7 mouse cellular contexts compared by ENCODE assay signal in the genomic region with DNA sequence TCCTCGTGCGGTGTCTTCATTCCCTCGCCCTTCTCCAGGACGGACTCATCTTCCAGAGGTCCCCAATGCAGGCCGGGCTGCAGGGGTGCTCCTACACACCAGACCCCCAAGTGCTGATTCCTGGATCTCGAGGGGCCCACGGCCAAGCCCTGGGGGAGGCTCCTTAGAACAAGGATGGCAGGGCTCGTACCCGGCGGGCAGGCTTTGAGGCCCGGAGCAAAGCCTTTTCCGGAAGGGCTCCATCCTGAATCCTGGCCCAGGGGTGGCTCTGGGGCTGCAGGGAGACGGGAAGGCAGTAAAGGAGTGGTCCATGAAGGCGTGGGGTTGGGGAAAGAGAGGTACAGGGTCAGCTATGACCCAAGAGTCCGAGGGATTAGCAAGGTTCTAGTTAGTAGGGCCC. TPM values are rescaled to one million over a fixed set of nuclear protein-coding genes. Genes with fewer than 3 reads are reported as not detected.
DNase-seq lines count a peak whose midpoint lies in the region; ATAC-seq and TF ChIP-seq lines count a peak whose summit lies in the region.

No protein-coding gene starts in this region.

- H3K4me3 ChIP-seq in lung, embryonic 16.5 days (ENCODE audit: low read length): peak overlapping the region; percentile 74
- peak overlapping the region; percentile 93 for H3K4me3 ChIP-seq in cortical plate, adult 2 months (ENCODE audit: insufficient read depth, low read length)
- H3K4me3 ChIP-seq in hindbrain, embryonic 13.5 days: peak overlapping the region; percentile 97
- H3K4me3 ChIP-seq in midbrain, embryonic 16.5 days (ENCODE audit: low read depth, low read length): peak overlapping the region; percentile 96

- peak overlapping the region; percentile 82 for H3K4me2 ChIP-seq in lung, embryonic 16.5 days (ENCODE audit: low read depth, low read length)
- H3K4me2 ChIP-seq in hindbrain, embryonic 13.5 days: peak overlapping the region; percentile 100
- peak overlapping the region; percentile 100 for H3K4me2 ChIP-seq in midbrain, embryonic 16.5 days (ENCODE audit: low read length)

- no peak for DNase-seq in lung, postnatal 4 days
- no peak for DNase-seq in frontal cortex, postnatal 14 days (ENCODE audit: low spot score in 2 of 2)

- peak overlapping the region; percentile 91 for H3K27ac ChIP-seq in lung, embryonic 16.5 days (ENCODE audit: low read length)
- H3K27ac ChIP-seq in cortical plate, adult 2 months (ENCODE audit: insufficient read depth, low read length): peak overlapping the region; percentile 93; the same call in 1 of the 2 replicates
- peak overlapping the region; percentile 92 for H3K27ac ChIP-seq in hindbrain, embryonic 13.5 days
- peak overlapping the region; percentile 91 for H3K27ac ChIP-seq in midbrain, embryonic 16.5 days (ENCODE audit: low read length)

- TF ChIP-seq CTCF in cortical plate, adult 2 months (IDR thresholded peaks at IDR 0.05; ENCODE audit: extremely low read depth, insufficient read depth, low read length): no peak

- peak overlapping the region; percentile 86 for H3K9ac ChIP-seq in lung, embryonic 16.5 days (ENCODE audit: low read length)
- H3K9ac ChIP-seq in hindbrain, embryonic 13.5 days: peak overlapping the region; percentile 98
- peak overlapping the region; percentile 96 for H3K9ac ChIP-seq in midbrain, embryonic 16.5 days (ENCODE audit: low read depth, low read length)

- no peaks in the 10 kb centered on the region for H3K9me3 ChIP-seq in lung, embryonic 16.5 days (ENCODE audit: control insufficient read depth, low read length)
- no peaks in the 10 kb centered on the region for H3K9me3 ChIP-seq in hindbrain, embryonic 13.5 days
- H3K9me3 ChIP-seq in midbrain, embryonic 16.5 days (replicated peaks; ENCODE audit: control insufficient read depth, low read length, poor library complexity, severe bottlenecking): no peaks in the 10 kb centered on the region

- H3K4me1 ChIP-seq in lung, embryonic 16.5 days (replicated peaks; ENCODE audit: control insufficient read depth, insufficient read depth, low read length): peaks cover 19% of the 10 kb centered on the region
- peaks cover 10% of the 10 kb centered on the region for H3K4me1 ChIP-seq in cortical plate, adult 2 months (ENCODE audit: control insufficient read depth, insufficient read depth, low read length)
- peaks cover 42% of the 10 kb centered on the region for H3K4me1 ChIP-seq in hindbrain, embryonic 13.5 days (replicated peaks)
- peaks cover 32% of the 10 kb centered on the region for H3K4me1 ChIP-seq in midbrain, embryonic 16.5 days (ENCODE audit: control insufficient read depth, insufficient read depth, low read length)

- WGBS in lung, embryonic 16.5 days: 1% methylated on average over 15 of the region's 15 CpGs
- WGBS in hindbrain, embryonic 13.5 days: 4% methylated on average over 15 of the region's 15 CpGs
- WGBS in midbrain, embryonic 16.5 days: 2% methylated on average over 15 of the region's 15 CpGs

- TF ChIP-seq POLR2A in cortical plate, adult 2 months (IDR thresholded peaks at IDR 0.05; ENCODE audit: extremely low read depth, insufficient read depth, low read length): no peak

- no peaks in the 10 kb centered on the region for H3K27me3 ChIP-seq in lung, embryonic 16.5 days (ENCODE audit: control insufficient read depth, insufficient read depth, low read depth, low read length)
- H3K27me3 ChIP-seq in hindbrain, embryonic 13.5 days: no peaks in the 10 kb centered on the region
- no peaks in the 10 kb centered on the region for H3K27me3 ChIP-seq in midbrain, embryonic 16.5 days (ENCODE audit: control insufficient read depth, insufficient read depth, low read depth, low read length)

- peaks cover 34% of the 10 kb centered on the region for H3K36me3 ChIP-seq in lung, embryonic 16.5 days (ENCODE audit: control insufficient read depth, insufficient read depth, low read length)
- H3K36me3 ChIP-seq in hindbrain, embryonic 13.5 days: peaks cover 56% of the 10 kb centered on the region
- H3K36me3 ChIP-seq in midbrain, embryonic 16.5 days (ENCODE audit: control insufficient read depth, insufficient read depth, low read length): peaks cover 33% of the 10 kb centered on the region

- ATAC-seq in lung, embryonic 16.5 days (ENCODE audit: low read depth): peak; percentile 1; the same call in 1 of the 2 replicates
- ATAC-seq in hindbrain, embryonic 13.5 days (ENCODE audit: low FRiP score): no peak; the same call in 1 of the 2 replicates
- peak; percentile 44; the same call in 1 of the 2 replicates for ATAC-seq in midbrain, embryonic 16.5 days
- no peak for ATAC-seq in granulocyte monocyte progenitor cell, adult 5-6 weeks (replicated peaks; ENCODE audit: poor library complexity, severe bottlenecking)

RNA-seq across cellular contexts. Expression of a gene that starts 0.4 kb away (rescaled TPM):
- 8.4 and 12.3 TPM in 2 replicates for polyA plus RNA-seq in lung, embryonic 16.5 days (2015; fragmentation: Nextera tagmentation; extraction: Ambion mirVana)
- 13.5 and 13.8 TPM in 2 replicates for polyA plus RNA-seq in cortical plate, adult 2 months (2012; rRNA removed)
- 12.1 and 15.7 TPM in 2 replicates for polyA plus RNA-seq in hindbrain, embryonic 13.5 days (2015; fragmentation: Nextera tagmentation; extraction: Ambion mirVana)
- 11.2 and 13.2 TPM in 2 replicates for polyA plus RNA-seq in midbrain, embryonic 16.5 days (2015; fragmentation: Nextera tagmentation; extraction: Ambion mirVana)
- total RNA-seq in granulocyte monocyte progenitor cell, adult 5-6 weeks (2014; fragmentation: Nextera tagmentation): 7.0 and 10.3 TPM in 2 replicates
- 5.8 and 8.7 TPM in 2 replicates for total RNA-seq in granulocyte monocyte progenitor cell, adult 5-6 weeks (2017)

RNA-seq across cellular contexts. Expression of a gene that starts 0.5 kb away (rescaled TPM):
- polyA plus RNA-seq in lung, embryonic 16.5 days (2015; fragmentation: Nextera tagmentation; extraction: Ambion mirVana): 157 and 159 TPM in 2 replicates
- polyA plus RNA-seq in cortical plate, adult 2 months (2012; rRNA removed): 68.9 and 72.1 TPM in 2 replicates
- polyA plus RNA-seq in hindbrain, embryonic 13.5 days (2015; fragmentation: Nextera tagmentation; extraction: Ambion mirVana): 88.6 and 89.0 TPM in 2 replicates
- 95.9 and 97.1 TPM in 2 replicates for polyA plus RNA-seq in midbrain, embryonic 16.5 days (2015; fragmentation: Nextera tagmentation; extraction: Ambion mirVana)
- 66.5 and 81.6 TPM in 2 replicates for total RNA-seq in granulocyte monocyte progenitor cell, adult 5-6 weeks (2014; fragmentation: Nextera tagmentation)
- total RNA-seq in granulocyte monocyte progenitor cell, adult 5-6 weeks (2017): 33.2 and 40.2 TPM in 2 replicates

RNA-seq across cellular contexts. Expression of a gene that starts 12.9 kb away (rescaled TPM):
- polyA plus RNA-seq in lung, embryonic 16.5 days (2015; fragmentation: Nextera tagmentation; extraction: Ambion mirVana): 0.85 and 8.9 TPM in 2 replicates
- 0.10 and 0.11 TPM in 2 replicates for polyA plus RNA-seq in cortical plate, adult 2 months (2012; rRNA removed)
- polyA plus RNA-seq in hindbrain, embryonic 13.5 days (2015; fragmentation: Nextera tagmentation; extraction: Ambion mirVana): 0.09 TPM in 1 of 2 replicates, not detected in the other
- 0.20 and 0.22 TPM in 2 replicates for polyA plus RNA-seq in midbrain, embryonic 16.5 days (2015; fragmentation: Nextera tagmentation; extraction: Ambion mirVana)
- total RNA-seq in granulocyte monocyte progenitor cell, adult 5-6 weeks (2014; fragmentation: Nextera tagmentation): not detected in 2 replicates
- total RNA-seq in granulocyte monocyte progenitor cell, adult 5-6 weeks (2017): not detected in 2 replicates

Comparison
In these comparisons a context has a peak if more than half of its experiments do, and no peak if none do; other contexts are left out.
1. ATAC-seq: peak in lung, embryonic 16.5 days (single experiment) and midbrain, embryonic 16.5 days (single experiment); none in hindbrain, embryonic 13.5 days (single experiment) and granulocyte monocyte progenitor cell, adult 5-6 weeks (single experiment).
2. Peak in every context shown above with its lines, with median percentiles within 50 percentile points of each other: H3K27ac ChIP-seq, H3K4me2 ChIP-seq, H3K4me3 ChIP-seq and H3K9ac ChIP-seq.